ENCODE assay signal across 8 mouse cellular contexts in the genomic region with DNA sequence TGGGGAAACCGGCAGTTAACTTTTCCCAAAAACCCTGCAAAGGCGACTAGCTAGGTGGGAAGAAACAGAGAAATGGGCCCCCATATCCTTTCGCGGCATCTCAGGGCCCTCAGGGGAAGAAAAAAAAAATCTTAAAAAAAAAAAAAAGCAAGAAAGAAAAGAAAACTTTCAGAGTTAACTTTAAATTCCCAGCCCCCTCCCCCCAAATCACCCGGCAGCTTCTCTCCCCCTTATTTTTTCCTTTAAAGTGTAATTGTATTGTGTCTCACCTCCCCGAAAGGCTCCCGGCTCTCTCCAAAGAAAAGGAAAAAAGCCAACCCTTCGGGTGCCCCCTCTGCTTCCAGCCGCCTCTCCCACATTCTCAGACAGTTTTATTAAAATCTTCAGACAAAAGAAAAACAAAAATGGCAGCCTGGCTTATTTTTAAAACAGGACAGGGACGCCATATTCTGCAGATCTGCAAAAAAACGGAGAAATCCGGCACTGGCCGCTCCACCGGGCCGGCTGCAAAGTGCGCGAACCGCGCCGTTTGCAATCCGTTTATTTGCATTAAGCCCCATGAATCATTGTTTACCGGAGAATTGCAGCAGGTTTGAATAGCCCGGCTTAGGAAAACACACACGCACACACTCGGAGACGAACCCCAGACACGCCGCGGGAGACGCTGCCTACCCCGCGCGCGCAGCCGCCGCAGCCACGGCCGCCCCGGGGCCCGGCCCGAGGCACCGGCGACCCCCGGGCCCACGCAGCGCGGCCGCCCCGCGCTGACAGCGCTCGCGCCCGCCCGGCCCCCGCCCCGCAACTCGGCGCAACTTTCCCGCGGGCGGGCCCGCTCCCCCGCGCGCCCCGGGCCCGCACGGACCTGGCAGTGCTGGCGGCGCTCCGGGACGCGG. TPM values are rescaled to one million over a fixed set of nuclear protein-coding genes. Genes with fewer than 3 reads are reported as not detected.
DNase-seq lines count a peak whose midpoint lies in the region; ATAC-seq and TF ChIP-seq lines count a peak whose summit lies in the region.

No protein-coding gene starts in this region.

- DNase-seq in left cerebral cortex, postnatal 14 days (ENCODE audit: low spot score in 2 of 2), result peak; percentile 40 to 43
- no peak for DNase-seq in left cerebral cortex, adult 11 months (ENCODE audit: low spot score)
- peak; percentile 31 for DNase-seq in R1 (ENCODE audit: low read depth, low spot score)
- peak; percentile 61 for DNase-seq in hindbrain, postnatal 0 days (ENCODE audit: low spot score)
- peak; percentile 69 for DNase-seq in neural tube, embryonic 10.5 days (ENCODE audit: extremely low spot score, low spot score)
- DNase-seq in ovary, postnatal 14 days (ENCODE audit: low spot score), result no peak

- WGBS in embryonic facial prominence, embryonic 15.5 days, result under 1% methylated on average over 68 of the region's 74 CpGs
- WGBS in hindbrain, postnatal 0 days, result 1% methylated on average over 67 of the region's 74 CpGs
- under 1% methylated on average over 68 of the region's 74 CpGs for WGBS in liver, embryonic 12.5 days (ENCODE audit: insufficient replicate concordance)

- H3K9me3 ChIP-seq in embryonic facial prominence, embryonic 15.5 days (replicated peaks), result no peaks in the 10 kb centered on the region
- H3K9me3 ChIP-seq in hindbrain, postnatal 0 days (ENCODE audit: low read length), result no peaks in the 10 kb centered on the region
- H3K9me3 ChIP-seq in liver, embryonic 12.5 days (replicated peaks), result no peaks in the 10 kb centered on the region

- peak overlapping the region; percentile 88 for H3K4me2 ChIP-seq in embryonic facial prominence, embryonic 15.5 days (replicated peaks)
- H3K4me2 ChIP-seq in hindbrain, postnatal 0 days (ENCODE audit: low read depth, low read length), result peak overlapping the region; percentile 95
- H3K4me2 ChIP-seq in liver, embryonic 12.5 days, result peak overlapping the region; percentile 97

- peaks cover 51% of the 10 kb centered on the region for H3K4me1 ChIP-seq in embryonic facial prominence, embryonic 15.5 days
- peaks cover 20% of the 10 kb centered on the region for H3K4me1 ChIP-seq in hindbrain, postnatal 0 days (ENCODE audit: insufficient read depth, low read length)
- H3K4me1 ChIP-seq in liver, embryonic 12.5 days, result peaks cover 62% of the 10 kb centered on the region

- H3K9ac ChIP-seq in embryonic facial prominence, embryonic 15.5 days, result peak overlapping the region; percentile 99
- peak overlapping the region; percentile 80 for H3K9ac ChIP-seq in hindbrain, postnatal 0 days (replicated peaks; ENCODE audit: low read length)
- peak overlapping the region; percentile 94 for H3K9ac ChIP-seq in liver, embryonic 12.5 days

- no peak for ATAC-seq in embryonic facial prominence, embryonic 15.5 days (ENCODE audit: insufficient number of reproducible peaks, low FRiP score, low TSS enrichment, low read depth)
- no peak; the same call in 1 of the 2 replicates for ATAC-seq in hindbrain, postnatal 0 days
- peak; percentile 5; the same call in 1 of the 2 replicates for ATAC-seq in liver, embryonic 12.5 days

- peak overlapping the region; percentile 78 for H3K4me3 ChIP-seq in embryonic facial prominence, embryonic 15.5 days (replicated peaks)
- peak overlapping the region; percentile 72 for H3K4me3 ChIP-seq in hindbrain, postnatal 0 days (ENCODE audit: low read length)
- peak overlapping the region; percentile 90 for H3K4me3 ChIP-seq in liver, embryonic 12.5 days

- H3K27ac ChIP-seq in embryonic facial prominence, embryonic 15.5 days (replicated peaks), result peak overlapping the region; percentile 97
- H3K27ac ChIP-seq in hindbrain, postnatal 0 days, result peak overlapping the region; percentile 90
- peak overlapping the region; percentile 93 for H3K27ac ChIP-seq in liver, embryonic 12.5 days

- intact Hi-C loops in left cerebral cortex, postnatal 14 days (cut with DNase I), result loop anchor here (5.0 kb wide), 1 partner anchor 52 kb away; no protein-coding TSS in a partner anchor

- H3K36me3 ChIP-seq in embryonic facial prominence, embryonic 15.5 days, result no peaks in the 10 kb centered on the region
- H3K36me3 ChIP-seq in hindbrain, postnatal 0 days (ENCODE audit: insufficient read depth, low read length), result no peaks in the 10 kb centered on the region
- H3K36me3 ChIP-seq in liver, embryonic 12.5 days, result no peaks in the 10 kb centered on the region

- H3K27me3 ChIP-seq in embryonic facial prominence, embryonic 15.5 days, result no peaks in the 10 kb centered on the region
- H3K27me3 ChIP-seq in hindbrain, postnatal 0 days (ENCODE audit: insufficient read depth, low read length), result no peaks in the 10 kb centered on the region
- no peaks in the 10 kb centered on the region for H3K27me3 ChIP-seq in liver, embryonic 12.5 days (replicated peaks)

- TF ChIP-seq CTCF in hindbrain, postnatal 0 days (IDR thresholded peaks at IDR 0.05; ENCODE audit: low read depth), result no peak

RNA-seq across cellular contexts. Expression of a gene that starts 0.4 kb away (rescaled TPM):
- 10 to 100 TPM; 37.9 to 39.1 TPM for total RNA-seq in left cerebral cortex, postnatal 14 days (2021)
- 37.3 and 43.6 TPM in 2 replicates for polyA plus RNA-seq in embryonic facial prominence, embryonic 15.5 days (2015; fragmentation: Nextera tagmentation; extraction: Ambion mirVana)
- total RNA-seq in hindbrain, postnatal 0 days (2014; rRNA removed), result 25.6 and 35.7 TPM in 2 replicates
- polyA plus RNA-seq in hindbrain, postnatal 0 days (2015; fragmentation: Nextera tagmentation; extraction: Ambion mirVana), result 23.3 and 24.9 TPM in 2 replicates
- polyA plus RNA-seq in liver, embryonic 12.5 days (2016; fragmentation: Nextera tagmentation; extraction: Ambion mirVana), result 12.1 and 12.6 TPM in 2 replicates

RNA-seq across cellular contexts. Expression of a gene that starts 50.2 kb away (rescaled TPM):
- total RNA-seq in left cerebral cortex, postnatal 14 days (2021), result under 1 TPM; 0.42 to 0.75 TPM
- 0.12 and 0.15 TPM in 2 replicates for polyA plus RNA-seq in embryonic facial prominence, embryonic 15.5 days (2015; fragmentation: Nextera tagmentation; extraction: Ambion mirVana)
- total RNA-seq in hindbrain, postnatal 0 days (2014; rRNA removed), result 0.47 and 1.1 TPM in 2 replicates
- polyA plus RNA-seq in hindbrain, postnatal 0 days (2015; fragmentation: Nextera tagmentation; extraction: Ambion mirVana), result 0.10 TPM in 2 replicates
- polyA plus RNA-seq in liver, embryonic 12.5 days (2016; fragmentation: Nextera tagmentation; extraction: Ambion mirVana), result 0.04 and 0.06 TPM in 2 replicates

Comparison
In these comparisons a context has a peak if more than half of its experiments do, and no peak if none do; other contexts are left out.
1. DNase-seq: peak in left cerebral cortex, postnatal 14 days (2 of 2), R1 (single experiment), hindbrain, postnatal 0 days (single experiment) and neural tube, embryonic 10.5 days (single experiment); none in left cerebral cortex, adult 11 months (single experiment) and ovary, postnatal 14 days (single experiment).
2. Peak in every context shown above with its lines, with median percentiles within 50 percentile points of each other: H3K27ac ChIP-seq, H3K4me2 ChIP-seq, H3K4me3 ChIP-seq and H3K9ac ChIP-seq.